7 mouse cellular contexts compared by ENCODE assay signal in the genomic region with DNA sequence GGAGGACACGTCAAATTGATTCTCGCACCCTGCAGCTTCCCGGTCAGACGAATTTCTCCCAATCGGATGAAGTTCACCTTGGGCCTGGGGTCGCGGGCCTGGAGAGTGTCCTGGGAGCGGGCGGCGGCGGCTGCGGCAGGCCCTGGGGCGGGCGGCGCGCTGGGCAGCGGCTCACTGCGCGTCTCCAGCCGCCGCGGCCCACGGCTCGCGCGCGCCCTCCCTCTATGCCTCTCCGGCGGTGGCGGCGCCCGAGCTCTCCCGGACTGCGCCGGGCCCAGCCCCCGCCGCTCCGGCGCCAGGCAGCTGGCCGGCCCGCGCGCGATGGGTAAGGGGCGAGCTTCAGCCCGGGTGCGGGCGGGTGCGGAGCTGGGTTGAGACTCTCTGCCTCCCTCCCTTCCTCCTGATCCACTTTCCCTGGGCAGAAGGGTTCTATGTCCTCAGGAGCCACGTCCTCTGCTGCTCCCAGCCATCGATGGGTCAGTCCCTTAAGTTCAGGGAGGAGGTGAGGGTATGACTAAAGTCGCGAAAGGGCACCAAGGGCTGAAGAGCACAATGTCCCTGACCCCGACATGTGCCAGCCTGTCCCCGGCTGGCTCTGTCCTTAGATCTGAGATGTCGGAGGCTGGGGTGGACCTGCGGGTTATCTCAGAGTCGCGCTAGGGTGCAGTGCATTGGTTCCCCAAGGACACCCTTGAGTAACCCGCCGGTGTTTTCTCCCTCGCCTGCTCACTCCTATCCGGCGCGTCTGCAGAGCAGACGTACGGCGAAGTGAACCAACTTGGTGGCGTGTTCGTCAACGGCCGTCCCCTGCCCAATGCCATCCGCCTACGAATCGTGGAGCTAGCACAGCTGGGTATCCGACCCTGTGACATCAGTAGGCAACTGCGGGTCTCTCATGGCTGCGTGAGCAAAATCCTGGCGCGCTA. TPM values are rescaled to one million over a fixed set of nuclear protein-coding genes. Genes with fewer than 3 reads are reported as not detected.
DNase-seq lines count a peak whose midpoint lies in the region; ATAC-seq lines count a peak whose summit lies in the region.

No protein-coding gene starts in this region.

- peaks cover 94% of the 10 kb centered on the region for H3K27me3 ChIP-seq in lung, embryonic 15.5 days
- H3K27me3 ChIP-seq in forebrain, embryonic 13.5 days, result peaks cover 94% of the 10 kb centered on the region
- H3K27me3 ChIP-seq in limb, embryonic 10.5 days (ENCODE audit: low read depth, poor library complexity, severe bottlenecking), result peaks cover 95% of the 10 kb centered on the region
- peaks cover 89% of the 10 kb centered on the region for H3K27me3 ChIP-seq in stomach, embryonic 15.5 days (replicated peaks)

- no peak for DNase-seq in lung, postnatal 4 days
- DNase-seq in limb, embryonic 10.5 days (ENCODE audit: low spot score), result peak; percentile 66
- no peak for DNase-seq in frontal cortex, postnatal 10 days (ENCODE audit: low spot score in 2 of 2)
- DNase-seq in spleen, adult 12 weeks (ENCODE audit: low spot score), result no peak

- H3K4me2 ChIP-seq in lung, embryonic 15.5 days, result peak overlapping the region; percentile 52
- peak overlapping the region; percentile 51 for H3K4me2 ChIP-seq in forebrain, embryonic 13.5 days
- H3K4me2 ChIP-seq in stomach, embryonic 15.5 days, result peak overlapping the region; percentile 52

- under 1% methylated on average over 78 of the region's 80 CpGs for WGBS in lung, embryonic 15.5 days
- under 1% methylated on average over 44 of the region's 80 CpGs for WGBS in forebrain, embryonic 13.5 days
- 4% methylated on average over 79 of the region's 80 CpGs for WGBS in limb, embryonic 10.5 days
- WGBS in stomach, embryonic 15.5 days, result under 1% methylated on average over 62 of the region's 80 CpGs

- peak; percentile 64; the same call in 1 of the 2 replicates for ATAC-seq in lung, embryonic 15.5 days (ENCODE audit: borderline replicate concordance, extremely low read depth, low FRiP score, low TSS enrichment)
- ATAC-seq in forebrain, embryonic 13.5 days, result peak; percentile 57
- ATAC-seq in stomach, embryonic 15.5 days (ENCODE audit: insufficient read depth, low FRiP score, low read depth), result peak; percentile 54; the same call in 1 of the 2 replicates

- H3K9ac ChIP-seq in lung, embryonic 15.5 days, result no peak overlapping the region
- no peak overlapping the region for H3K9ac ChIP-seq in forebrain, embryonic 13.5 days
- no peak overlapping the region for H3K9ac ChIP-seq in stomach, embryonic 15.5 days

- no peaks in the 10 kb centered on the region for H3K36me3 ChIP-seq in lung, embryonic 15.5 days
- no peaks in the 10 kb centered on the region for H3K36me3 ChIP-seq in forebrain, embryonic 13.5 days (ENCODE audit: poor library complexity, severe bottlenecking)
- no peaks in the 10 kb centered on the region for H3K36me3 ChIP-seq in limb, embryonic 10.5 days
- no peaks in the 10 kb centered on the region for H3K36me3 ChIP-seq in stomach, embryonic 15.5 days

- no peak overlapping the region for H3K27ac ChIP-seq in lung, embryonic 15.5 days
- H3K27ac ChIP-seq in forebrain, embryonic 13.5 days, result no peak overlapping the region
- H3K27ac ChIP-seq in limb, embryonic 10.5 days, result peak overlapping the region; percentile 51; the same call in 1 of the 2 replicates
- H3K27ac ChIP-seq in stomach, embryonic 15.5 days, result no peak overlapping the region

- H3K4me1 ChIP-seq in lung, embryonic 15.5 days, result peaks cover 7% of the 10 kb centered on the region; the same call in 1 of the 2 replicates
- peaks cover 12% of the 10 kb centered on the region for H3K4me1 ChIP-seq in forebrain, embryonic 13.5 days
- H3K4me1 ChIP-seq in limb, embryonic 10.5 days, result peaks cover 28% of the 10 kb centered on the region
- H3K4me1 ChIP-seq in stomach, embryonic 15.5 days, result peaks cover 6% of the 10 kb centered on the region

- H3K9me3 ChIP-seq in lung, embryonic 15.5 days, result no peaks in the 10 kb centered on the region
- no peaks in the 10 kb centered on the region for H3K9me3 ChIP-seq in forebrain, embryonic 13.5 days (replicated peaks)
- H3K9me3 ChIP-seq in limb, embryonic 10.5 days (replicated peaks), result no peaks in the 10 kb centered on the region
- no peaks in the 10 kb centered on the region for H3K9me3 ChIP-seq in stomach, embryonic 15.5 days

- peak overlapping the region; percentile 32 for H3K4me3 ChIP-seq in lung, embryonic 15.5 days
- peak overlapping the region; percentile 27 for H3K4me3 ChIP-seq in forebrain, embryonic 13.5 days
- peak overlapping the region; percentile 48 for H3K4me3 ChIP-seq in limb, embryonic 10.5 days
- peak overlapping the region; percentile 30 for H3K4me3 ChIP-seq in stomach, embryonic 15.5 days (replicated peaks)

RNA-seq across cellular contexts. Expression of gene Pax1, which starts 3.5 kb away (rescaled TPM):
- polyA plus RNA-seq in lung, embryonic 15.5 days (2015; fragmentation: Nextera tagmentation; extraction: Ambion mirVana), result 0.50 and 3.1 TPM in 2 replicates
- polyA plus RNA-seq in forebrain, embryonic 13.5 days (2015; fragmentation: Nextera tagmentation; extraction: Ambion mirVana), result 0.06 TPM in 1 of 2 replicates, not detected in the other
- 2.5 and 10.8 TPM in 2 replicates for polyA plus RNA-seq in limb, embryonic 10.5 days (2016; fragmentation: Nextera tagmentation; extraction: Ambion mirVana)
- not detected in 2 replicates for polyA plus RNA-seq in stomach, embryonic 15.5 days (2015; fragmentation: Nextera tagmentation; extraction: Ambion mirVana)
